Mouse (Mus musculus) embryonic facial prominence, embryonic 11.5 days (tissue): ENCODE results near the gene Dhdh. TPM values are rescaled to one million over a fixed set of nuclear protein-coding genes. Genes with fewer than 3 reads are reported as not detected.
A peak's percentile ranks its signal among the peaks of the same experiment; 100 is the strongest.

Experiments used
- ATAC-seq: fragments of 200-750 bp; cut with Nextera tagmentation; replicated peaks from 2 replicates; pipeline ENCODE4 v1.8.0; 2017; ENCODE audit warnings: low read depth; ENCODE audit not compliant: insufficient number of reproducible peaks, low FRiP score, low TSS enrichment
- DNase-seq: peaks from one replicate; pipeline ENCODE4 v3.0.0-alpha.2; 2015; ENCODE audit warnings: low spot score
- H3K27ac ChIP-seq: fragments of 300-500 bp; sonication (generic); replicated peaks from 2 replicates; pipeline ENCODE4 v1.5.1; 2014; ENCODE audit warnings: mild to moderate bottlenecking, low read depth, low read length, control low read depth
- H3K27me3 ChIP-seq: fragments of 300-500 bp; sonication (generic); 2 replicates; pipeline ENCODE4 v1.6.1; 2014; ENCODE audit warnings: mild to moderate bottlenecking, low read length, moderate library complexity, mixed read lengths; ENCODE audit not compliant: control insufficient read depth, insufficient read depth
- H3K36me3 ChIP-seq: fragments of 300-500 bp; sonication (generic); replicated peaks from 2 replicates; pipeline ENCODE4 v1.6.1; 2014; ENCODE audit warnings: low read depth, mild to moderate bottlenecking, low read length, moderate library complexity, mixed read lengths; ENCODE audit not compliant: control insufficient read depth, insufficient read depth
- H3K4me1 ChIP-seq: fragments of 300-500 bp; sonication (generic); 2 replicates; pipeline ENCODE4 v1.6.1; 2014; ENCODE audit warnings: low read length, mixed read lengths; ENCODE audit not compliant: control insufficient read depth, insufficient read depth
- H3K4me2 ChIP-seq: fragments of 300-500 bp; sonication (generic); 2 replicates; pipeline ENCODE4 v1.6.1; 2014; ENCODE audit warnings: low read depth, mild to moderate bottlenecking, control low read depth, low read length, moderate library complexity
- H3K4me3 ChIP-seq: fragments of 300-500 bp; sonication (generic); 2 replicates; pipeline ENCODE4 v1.5.1; 2014; ENCODE audit warnings: low read depth, low read length, control low read depth
- H3K9ac ChIP-seq: fragments of 300-500 bp; sonication (generic); replicated peaks from 2 replicates; pipeline ENCODE4 v1.6.1; 2014; ENCODE audit warnings: mild to moderate bottlenecking, control low read depth, low read length
- H3K9me3 ChIP-seq: fragments of 300-500 bp; sonication (generic); replicated peaks from 2 replicates; pipeline ENCODE4 v1.6.1; 2016; ENCODE audit warnings: mild to moderate bottlenecking, low read length, inconsistent platforms, mixed read lengths; ENCODE audit not compliant: control insufficient read depth
- WGBS: fragments of 180-500 bp; shearing (Covaris S2); extraction: QIAGEN DNeasy Blood & Tissue Kit; methylation state at CpG from one replicate; pipeline ENCODE4 v1.1.7; 2014; 5-methylcytosine and 5-hydroxymethylcytosine counted together
- polyA plus RNA-seq: library from polyadenylated mRNA; unstranded; fragments of >200 nt; fragmentation: Nextera tagmentation; extraction: Ambion mirVana; gene quantifications from 2 replicates; pipeline ENCODE4 v1.2.1, GENCODE M21; 2014

Gene Dhdh
- polyA plus RNA-seq, 1 experiment from 2014 or later: 3.1 TPM

GRCm38 (mm10) chr7:45478774-45479173, 9.8 kb downstream of the Dhdh start:
- Histone ChIP-seq H3K27ac (no peak overlapping the region), H3K4me3 (no peak overlapping the region), H3K4me2 (no peak overlapping the region), H3K36me3 (no peaks in the 10 kb centered on the region), H3K27me3 (no peaks in the 10 kb centered on the region), H3K9ac (no peak overlapping the region), H3K4me1 (no peaks in the 10 kb centered on the region), H3K9me3 (no peaks in the 10 kb centered on the region)
- 94% methylated on average over 7 of the region's 7 CpGs for WGBS
- ATAC-seq (0 out of 2 replicates have a peak, but pooled peaks have one; percentile 4), DNase-seq (no peak)

- DNase-seq (peak; percentile 74), ATAC-seq (no peak)
- Histone ChIP-seq H3K27me3 (no peaks in the 10 kb centered on the region), H3K27ac (no peak overlapping the region), H3K4me2 (no peak overlapping the region), H3K9ac (no peak overlapping the region), H3K9me3 (no peaks in the 10 kb centered on the region), H3K4me1 (no peaks in the 10 kb centered on the region), H3K4me3 (no peak overlapping the region), H3K36me3 (no peaks in the 10 kb centered on the region)
- 12% methylated on average over 3 of the region's 3 CpGs for WGBS
Observed at GRCm38 (mm10) chr7:45477003-45477402, 11.6 kb downstream of the Dhdh start.

GRCm38 (mm10) chr7:45476453-45476852, 12.2 kb downstream of the Dhdh start:
- no peak overlapping the region for H3K27ac ChIP-seq
- no peak overlapping the region for H3K9ac ChIP-seq
- no peak for DNase-seq
- no peaks in the 10 kb centered on the region for H3K4me1 ChIP-seq
- 58% methylated on average over 1 of the region's 1 CpGs for WGBS
- no peaks in the 10 kb centered on the region for H3K9me3 ChIP-seq
- no peaks in the 10 kb centered on the region for H3K36me3 ChIP-seq
- no peak overlapping the region for H3K4me3 ChIP-seq
- H3K4me2 ChIP-seq: no peak overlapping the region
- H3K27me3 ChIP-seq: no peaks in the 10 kb centered on the region
- ATAC-seq: no peak

GRCm38 (mm10) chr7:45475291-45475969, 13.2 kb downstream of the Dhdh start:
- H3K27me3 ChIP-seq: no peaks in the 10 kb centered on the region
- H3K9ac ChIP-seq: peak overlapping the region; percentile 30; the same call in 1 of the 2 replicates
- H3K36me3 ChIP-seq: no peaks in the 10 kb centered on the region
- whole genome bisulfite sequencing: 72% methylated on average over 16 of the region's 16 CpGs
- no peak overlapping the region; the same call in 1 of the 2 replicates for H3K4me2 ChIP-seq
- H3K27ac ChIP-seq: no peak overlapping the region
- ATAC-seq: no peak
- no peaks in the 10 kb centered on the region for H3K4me1 ChIP-seq
- no peaks in the 10 kb centered on the region for H3K9me3 ChIP-seq
- H3K4me3 ChIP-seq: no peak overlapping the region
- peak; percentile 22 for DNase-seq

GRCm38 (mm10) chr7:45470869-45471268, 17.7 kb downstream of the Dhdh start:
- H3K27ac ChIP-seq: 0 out of 2 replicates have a peak overlapping the region, but pooled peaks have one; percentile 9
- H3K4me3 ChIP-seq: no peak overlapping the region
- DNase-seq (peak; percentile 90), ATAC-seq (no peak)
- H3K27me3 ChIP-seq: no peaks in the 10 kb centered on the region
- no peaks in the 10 kb centered on the region for H3K9me3 ChIP-seq
- H3K9ac ChIP-seq: peak overlapping the region; percentile 11; the same call in 1 of the 2 replicates
- no peaks in the 10 kb centered on the region for H3K36me3 ChIP-seq
- H3K4me2 ChIP-seq: no peak overlapping the region
- H3K4me1 ChIP-seq: peaks cover 2% of the 10 kb centered on the region
- WGBS: 7% methylated on average over 3 of the region's 3 CpGs

- ATAC-seq (peak; percentile 2; the same call in 1 of the 2 replicates), DNase-seq (no peak)
- Histone ChIP-seq H3K4me3 (peak overlapping the region; percentile 86), H3K36me3 (peaks cover 4% of the 10 kb centered on the region), H3K9me3 (no peaks in the 10 kb centered on the region), H3K4me1 (peaks cover 4% of the 10 kb centered on the region), H3K9ac (peak overlapping the region; percentile 51; the same call in 1 of the 2 replicates), H3K27ac (no peak overlapping the region), H3K4me2 (peak overlapping the region; percentile 56), H3K27me3 (no peaks in the 10 kb centered on the region)
- 35% methylated on average over 7 of the region's 7 CpGs for WGBS
Observed at GRCm38 (mm10) chr7:45467090-45467670, 21.4 kb downstream of the Dhdh start.

- Histone ChIP-seq H3K4me3 (peak within 1 kb of the TSS; percentile 86), H3K36me3 (peaks cover 4% of the 10 kb centered on the region), H3K9ac (peak within 1 kb of the TSS; percentile 84), H3K4me1 (peaks cover 4% of the 10 kb centered on the region), H3K27ac (no peak within 1 kb of the TSS; the same call in 1 of the 2 replicates), H3K9me3 (no peaks in the 10 kb centered on the region), H3K4me2 (peak within 1 kb of the TSS; percentile 90), H3K27me3 (no peaks in the 10 kb centered on the region)
- under 1% methylated on average over 55 of the region's 58 CpGs for WGBS
- DNase-seq: peak; percentile 99
- peak; percentile 66 for ATAC-seq
Observed at GRCm38 (mm10) chr7:45466283-45467089, 22.1 kb downstream of the Dhdh start, which contains the start of gene Bax. Bax (minus strand) TSS chr7:45466898.
